Mouse (Mus musculus) lung, postnatal 0 days (tissue): ENCODE data around the gene Aprt.

Source experiments
- CTCF ChIP-seq: IDR thresholded peaks from 2 replicates; pipeline ENCODE4 v1.5.1; 2016; ENCODE audit warnings: antibody characterized with exemption, mild to moderate bottlenecking
- EP300 ChIP-seq: IDR thresholded peaks from 2 replicates; pipeline ENCODE4 v1.6.1; 2016; ENCODE audit warnings: antibody characterized with exemption, mild to moderate bottlenecking, control low read depth

DNA sequence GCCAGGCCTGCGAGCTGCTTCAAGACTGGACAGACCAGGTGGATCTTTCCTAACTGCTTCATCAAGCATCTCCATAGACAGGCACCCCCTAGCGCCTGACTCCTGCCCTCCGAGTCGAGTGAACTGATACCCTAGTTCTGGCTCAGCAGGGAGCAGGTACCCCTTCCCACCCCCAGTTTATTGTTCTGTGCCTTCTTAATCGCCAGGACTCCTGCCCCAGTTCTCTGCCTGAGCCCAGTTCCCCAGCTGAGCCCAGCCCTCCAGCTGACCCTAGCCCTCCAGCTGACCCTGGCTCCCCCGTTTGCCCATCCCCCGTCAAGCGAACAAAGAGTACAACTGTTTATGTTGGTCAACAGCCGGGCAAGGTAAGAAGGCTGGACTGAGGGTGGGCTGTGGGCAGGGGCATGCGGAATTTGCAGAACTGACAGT, 7.8 kb downstream of the Aprt start:
- peak; percentile 30; the same call in 1 of the 2 replicates for TF ChIP-seq CTCF
- no peak for TF ChIP-seq EP300
